Mouse (Mus musculus) thymus, postnatal 25 days (tissue): Measurements from ENCODE around the gene Pogz.

Experiments
- DNase-seq: peaks from one replicate; pipeline ENCODE4 v3.0.0; 2022

Pogz gene

DNA sequence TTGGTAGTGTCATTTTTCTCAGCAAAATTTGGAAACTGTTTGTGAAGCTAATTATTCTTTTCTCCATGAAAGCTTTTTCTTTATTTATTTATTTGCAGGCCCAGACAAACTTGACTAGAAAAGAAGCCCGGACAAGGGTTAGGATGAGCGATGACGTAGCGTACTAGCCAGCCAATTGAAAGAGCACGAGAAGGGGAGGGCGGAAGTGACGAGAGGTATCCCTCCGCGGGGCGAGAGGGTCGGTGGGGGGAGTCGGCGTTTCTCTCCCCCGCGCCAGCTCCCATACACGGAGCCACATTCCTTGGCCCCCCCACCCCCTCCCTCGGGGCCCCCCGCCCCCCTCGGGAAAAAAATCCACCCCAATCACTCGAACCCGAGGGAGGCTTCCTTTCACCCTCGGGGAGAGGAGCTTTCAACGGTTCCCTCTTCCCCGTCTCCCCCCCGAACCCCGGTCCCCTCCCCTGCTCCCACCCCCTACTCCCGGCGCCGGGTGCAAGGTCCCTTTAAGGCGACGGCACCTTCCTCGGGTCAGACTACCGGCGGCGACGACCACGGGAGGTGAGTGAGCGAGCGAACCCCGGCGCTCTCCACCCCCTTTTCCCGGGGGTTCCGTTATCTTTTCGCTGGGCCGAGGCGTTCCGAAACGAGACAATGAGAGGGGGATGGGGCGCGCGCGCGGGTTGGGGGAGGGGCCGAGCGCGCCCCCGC lies at the start of gene Pogz:
Pogz (plus strand) TSS at position 385 of the 708 bp plus-strand sequence.
- peak; percentile 94 for DNase-seq

DNA sequence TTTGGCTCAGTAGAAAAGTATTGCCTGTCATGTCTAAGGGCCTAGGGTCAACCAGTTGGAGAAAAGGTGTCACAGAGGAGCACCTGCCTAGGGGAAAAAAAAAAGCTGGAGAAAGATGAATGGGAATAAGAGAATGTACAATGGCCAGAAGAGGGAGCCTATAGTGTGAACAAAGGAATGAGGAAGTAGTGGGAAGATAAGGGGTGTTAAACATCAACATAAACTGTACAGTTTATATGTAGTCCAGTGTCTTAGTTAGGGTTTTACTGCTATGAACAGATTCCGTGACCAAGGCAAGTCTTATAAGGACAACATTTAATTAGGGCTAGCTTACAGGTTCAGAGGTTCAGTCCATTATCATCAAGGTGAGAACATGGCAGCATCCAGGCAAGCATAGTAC lies 48.3 kb upstream of the Pogz start:
- DNase-seq = no peak

GRCm38 (mm10) chr3:94789516-94789915 lies 47.9 kb upstream of the Pogz start:
- no peak for DNase-seq

DNA sequence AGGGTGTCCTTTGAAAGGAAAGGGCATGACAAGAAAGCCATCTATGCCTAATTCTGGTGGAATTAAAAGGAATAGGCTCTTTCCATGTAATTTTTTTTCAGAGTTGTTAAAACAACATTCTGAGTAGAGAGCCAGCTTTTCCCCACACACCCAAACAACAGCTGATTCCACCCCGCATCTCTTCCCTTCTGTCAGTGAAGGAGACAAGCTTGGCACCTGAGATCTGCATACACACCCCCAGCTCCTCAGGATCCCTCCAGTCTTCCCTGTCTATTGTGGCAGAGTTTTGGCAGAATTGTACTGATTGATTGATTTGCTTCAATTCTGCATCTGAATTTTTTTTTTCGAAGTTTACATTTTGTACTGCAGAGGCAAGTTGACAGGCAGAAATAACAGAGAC lies 45.1 kb upstream of the Pogz start:
- no peak for DNase-seq

DNA sequence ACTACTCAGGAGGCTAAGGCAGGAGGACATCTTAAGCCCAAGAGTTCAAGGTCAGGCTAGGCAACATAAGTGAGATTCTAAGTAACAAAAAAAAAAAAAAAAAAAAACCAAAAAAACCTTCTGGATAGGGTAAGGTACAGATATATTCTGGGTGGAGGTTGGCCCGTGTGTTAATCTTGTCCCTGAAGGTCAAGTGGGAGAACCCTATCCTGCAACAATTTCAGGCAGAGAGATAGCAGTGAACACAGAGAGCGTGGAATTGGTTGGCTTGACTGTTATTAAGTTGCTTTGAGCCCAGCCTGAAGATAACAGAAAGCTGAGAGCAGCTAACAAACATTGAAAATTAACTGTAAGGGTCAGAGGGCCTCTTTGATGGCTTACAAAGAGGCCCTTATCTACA lies 43.7 kb upstream of the Pogz start:
- DNase-seq = no peak

DNA sequence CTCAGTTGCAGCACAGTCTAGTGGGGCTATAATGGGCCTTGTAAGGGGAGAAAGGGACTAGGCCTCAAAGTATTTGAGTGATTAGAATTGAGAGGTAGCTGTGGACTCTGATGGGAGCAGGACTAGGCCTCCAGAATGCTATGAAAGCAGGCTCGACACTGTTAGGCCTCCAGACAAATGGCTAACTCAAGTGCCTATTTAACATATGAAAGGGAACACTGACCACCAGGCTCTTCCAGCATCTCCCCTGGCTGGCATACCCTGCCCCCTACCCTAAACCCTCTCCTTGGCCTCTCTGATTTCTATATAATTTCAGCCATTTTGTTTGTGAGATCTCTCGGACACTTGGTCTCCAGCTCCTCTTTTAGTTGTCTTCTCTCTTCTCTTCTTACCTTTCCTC lies 43.0 kb upstream of the Pogz start:
- DNase-seq = no peak

- DNase-seq = no peak
These were observed 41.7 kb upstream of the Pogz start for GRCm38 (mm10) chr3:94795596-94796140.

DNA sequence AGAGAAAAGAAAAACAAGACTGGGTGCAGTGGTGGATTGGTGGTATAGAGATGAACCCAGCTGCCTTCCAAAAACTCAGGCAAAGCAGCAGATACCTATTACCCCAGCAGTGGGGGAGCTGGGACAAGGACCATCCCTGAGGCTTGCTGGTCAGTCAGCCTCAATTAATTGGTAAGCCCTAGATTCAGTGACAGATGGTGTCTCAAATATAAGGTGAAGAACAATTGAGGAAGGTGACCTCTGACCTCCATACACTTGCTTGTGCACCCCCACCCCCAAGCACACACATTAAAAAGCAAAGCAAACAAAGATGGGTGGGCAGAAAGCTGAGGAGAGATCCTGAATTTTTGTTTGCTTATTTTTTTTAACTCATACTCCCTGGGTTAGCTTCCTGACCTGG lies 41.2 kb upstream of the Pogz start:
- no peak for DNase-seq

GRCm38 (mm10) chr3:94804146-94804545 lies 33.2 kb upstream of the Pogz start:
- no peak for DNase-seq

DNA sequence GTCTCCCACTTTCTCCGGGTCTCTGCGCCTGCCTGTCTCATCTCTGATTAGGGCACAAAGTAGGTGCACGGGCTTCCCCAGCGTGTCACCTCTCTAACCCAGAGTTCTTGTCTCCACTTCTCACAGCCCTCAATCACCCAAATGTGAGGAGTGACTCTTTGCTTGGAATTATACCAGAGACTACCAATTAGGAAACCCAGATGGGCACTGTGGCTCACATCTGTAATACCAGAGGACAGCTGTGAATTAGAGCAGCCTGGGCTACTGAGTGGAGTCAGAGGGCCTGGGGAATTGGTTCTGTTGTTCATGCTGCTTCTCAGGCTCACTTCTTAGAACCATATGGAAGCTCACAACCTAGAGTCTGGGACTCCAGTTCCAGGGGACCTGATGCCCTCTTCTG lies 32.4 kb upstream of the Pogz start:
- no peak for DNase-seq

GRCm38 (mm10) chr3:94808296-94808695 lies 29.1 kb upstream of the Pogz start:
- DNase-seq = no peak

- DNase-seq = peak; percentile 23
These were observed 25.7 kb upstream of the Pogz start for GRCm38 (mm10) chr3:94811628-94812027.

- no peak for DNase-seq
These were observed 23.7 kb upstream of the Pogz start for GRCm38 (mm10) chr3:94813651-94814050.

DNA sequence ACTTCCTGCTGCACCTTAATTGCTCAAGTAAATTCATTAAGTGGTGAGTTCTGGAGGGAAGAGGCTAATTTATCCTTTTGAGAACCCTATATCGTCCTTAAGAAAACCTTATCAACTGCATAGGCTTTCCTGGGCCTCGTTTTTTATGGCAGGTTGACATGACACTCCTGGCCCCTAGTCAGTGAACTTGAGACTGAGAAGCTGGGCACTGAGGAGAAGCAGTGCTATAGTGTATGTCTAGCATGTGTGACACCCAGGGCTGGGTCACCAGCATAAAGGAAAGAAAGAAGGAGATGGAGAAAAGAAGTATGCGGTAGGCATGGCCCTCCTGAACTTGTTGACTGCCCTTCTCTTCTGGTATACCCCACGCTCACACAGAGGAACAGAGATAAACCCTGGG lies 23.3 kb upstream of the Pogz start:
- no peak for DNase-seq

DNA sequence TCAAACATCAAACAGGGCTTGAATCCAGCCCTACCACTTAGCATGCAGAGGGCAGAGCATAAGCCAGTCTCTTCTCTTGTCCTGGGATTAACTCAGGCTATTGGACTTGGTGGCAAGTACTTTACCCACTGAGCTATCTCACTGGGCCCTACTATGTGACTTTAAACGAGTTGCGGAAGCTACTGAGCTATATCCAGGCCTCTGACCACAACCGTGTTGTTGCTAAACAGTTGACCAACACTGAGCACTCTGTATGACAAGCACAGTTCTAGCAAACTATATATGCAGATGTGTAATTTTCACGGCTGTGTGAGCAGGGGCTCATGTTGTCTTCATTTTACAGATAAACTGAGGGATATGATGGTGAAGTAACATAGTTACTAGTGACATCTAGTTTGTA lies 22.7 kb upstream of the Pogz start:
- no peak for DNase-seq

DNA sequence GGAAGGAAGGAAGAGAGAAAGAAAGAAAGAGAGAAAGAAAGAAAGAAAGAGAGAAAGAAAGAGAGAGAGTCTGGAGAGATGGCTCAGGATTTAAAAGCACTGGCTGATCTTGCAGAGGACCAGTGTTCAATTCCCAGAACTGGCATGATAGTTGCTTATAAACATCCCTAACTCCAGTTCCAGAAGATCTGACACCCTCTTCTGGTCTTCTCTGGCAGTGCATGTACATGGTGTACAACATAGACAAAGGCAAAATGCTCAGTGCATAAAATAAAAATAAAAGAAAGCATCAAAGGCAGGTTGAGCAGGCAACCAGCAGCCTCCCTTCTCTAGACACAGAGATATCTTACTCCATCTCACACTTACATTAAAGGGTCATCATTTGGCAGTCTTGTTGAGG lies 21.8 kb upstream of the Pogz start:
- no peak for DNase-seq

- no peak for DNase-seq
These were observed 19.6 kb upstream of the Pogz start for GRCm38 (mm10) chr3:94817731-94818130.

GRCm38 (mm10) chr3:94819452-94820425 lies 17.6 kb upstream of the Pogz start:
- DNase-seq = no peak

DNA sequence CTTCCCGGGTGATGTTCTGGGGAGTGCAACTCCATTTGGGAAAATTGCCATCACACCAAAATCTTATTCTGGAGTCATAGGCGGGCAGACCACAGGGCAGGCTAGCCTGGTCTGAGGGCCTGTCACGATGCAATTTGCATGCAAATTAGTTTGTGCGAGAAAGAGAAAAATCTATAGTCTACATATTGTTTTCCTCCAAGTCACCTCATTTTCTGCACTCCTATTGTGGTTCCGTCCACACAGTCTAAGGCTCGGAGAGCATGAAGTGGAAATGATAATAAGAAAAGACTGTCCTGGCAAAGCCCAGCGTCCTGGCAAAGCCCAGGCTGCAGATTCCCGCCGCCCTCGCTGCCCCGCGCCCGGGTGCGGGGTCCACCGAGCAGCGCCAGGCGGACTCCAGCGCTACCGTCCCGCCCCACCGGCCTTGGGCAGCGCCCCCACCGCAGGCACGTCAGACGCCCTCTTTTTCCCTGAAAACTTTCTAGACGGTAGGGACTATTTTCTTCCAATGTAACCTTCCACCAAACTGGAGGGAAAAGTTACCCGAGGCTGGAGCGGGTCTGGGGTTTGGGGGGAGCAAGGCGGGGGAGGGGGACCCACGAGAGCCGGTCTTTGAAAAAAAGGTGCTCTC lies 16.2 kb upstream of the Pogz start:
- DNase-seq = no peak

DNA sequence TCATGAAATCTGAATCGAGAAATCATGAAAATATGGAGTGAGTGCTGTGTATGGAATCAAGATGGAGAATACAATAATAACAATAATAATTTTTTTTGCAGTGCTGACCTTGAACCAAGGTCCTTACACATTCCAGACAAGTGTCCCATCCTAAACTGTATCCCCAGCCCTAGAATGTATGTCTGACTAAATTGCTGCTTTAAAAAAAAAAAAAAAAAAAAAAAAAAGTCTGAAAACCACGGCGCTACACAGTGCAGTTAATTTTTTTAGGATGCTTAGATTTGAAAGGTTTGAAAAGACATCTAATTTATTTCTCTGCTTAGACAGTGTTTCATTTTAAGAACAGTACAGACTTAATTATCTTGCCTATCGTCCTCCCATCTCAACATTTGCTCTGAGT lies 15.3 kb upstream of the Pogz start:
- DNase-seq = no peak

DNA sequence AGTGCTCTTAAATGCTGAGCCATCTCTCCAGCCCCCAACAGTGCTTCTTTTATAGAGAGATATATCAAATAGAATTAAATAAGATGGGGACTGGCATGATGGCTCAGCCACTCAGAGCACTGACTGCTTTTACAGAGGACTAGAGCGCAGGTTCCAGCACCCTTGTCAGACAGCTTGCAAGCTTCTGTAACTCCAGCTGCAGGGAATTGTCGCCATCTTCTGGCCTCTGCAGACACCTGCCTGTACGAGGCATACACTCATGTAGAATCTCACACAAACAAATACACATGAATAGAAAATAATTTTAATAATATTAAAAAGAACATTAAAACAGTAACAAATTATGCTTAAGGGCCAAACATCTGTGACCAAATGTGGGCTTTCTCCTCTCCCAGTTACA lies 13.3 kb upstream of the Pogz start:
- no peak for DNase-seq

DNA sequence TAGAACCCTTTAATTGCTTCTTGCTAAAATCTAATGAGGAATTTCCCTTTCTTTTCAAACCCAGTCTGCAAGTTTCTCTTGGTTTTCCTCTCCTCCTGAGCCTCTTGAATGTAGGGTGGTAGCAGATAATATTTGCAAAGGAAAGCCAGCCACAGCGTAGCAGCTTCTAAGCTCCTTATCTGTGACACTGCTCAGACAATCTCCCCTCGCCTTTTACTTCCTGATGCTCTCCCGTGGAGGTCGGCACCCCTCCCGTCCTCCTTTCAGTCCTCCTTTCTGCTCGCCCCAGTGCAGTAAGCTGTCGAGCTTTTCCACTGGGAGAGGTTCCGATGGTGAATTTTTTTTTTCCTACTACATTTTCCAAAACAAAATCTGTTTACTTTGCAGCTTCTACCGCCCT lies 5.3 kb upstream of the Pogz start:
- DNase-seq = no peak

GRCm38 (mm10) chr3:94832701-94833100 lies 4.7 kb upstream of the Pogz start:
- no peak for DNase-seq
